Mouse (Mus musculus) ES-E14 (cell line): ENCODE data around the gene Itgb5. TPM values are rescaled to one million over a fixed set of nuclear protein-coding genes. Genes with fewer than 3 reads are reported as not detected.

Experiments used
- DNase-seq: peaks from one replicate; pipeline ENCODE4 v3.0.0-alpha.2; 2013; ENCODE audit warnings: low read depth, low spot score
- H3K27ac ChIP-seq: 2 replicates; pipeline ENCODE4 v1.5.1; 2012; ENCODE audit warnings: low read depth, mild to moderate bottlenecking, low read length, moderate library complexity, mixed read lengths; ENCODE audit not compliant: poor library complexity, insufficient read depth, severe bottlenecking
- H3K36me3 ChIP-seq: 2 replicates; pipeline ENCODE4 v1.6.1; 2012; ENCODE audit warnings: mild to moderate bottlenecking, low read length, moderate library complexity, mixed read lengths; ENCODE audit not compliant: control insufficient read depth, poor library complexity, insufficient read depth, severe bottlenecking
- H3K4me1 ChIP-seq, 2 experiments: fragments of 150-350 bp in 1 of 2; sonication (generic) in 1 of 2; 2 replicates each; pipeline ENCODE4 v1.6.1; 2012; ENCODE audit warnings: low read length in 2 of 2, mild to moderate bottlenecking in 1 of 2, mixed read lengths in 1 of 2; ENCODE audit not compliant: control insufficient read depth in 2 of 2, insufficient read depth in 2 of 2, poor library complexity in 1 of 2
- H3K4me3 ChIP-seq, 2 experiments: fragments of 150-350 bp in 1 of 2; sonication (generic) in 1 of 2; 2 replicates each; pipeline ENCODE4 v1.5.1; 2012; ENCODE audit warnings: low read length in 2 of 2, low read depth in 1 of 2, mild to moderate bottlenecking in 1 of 2, mixed read lengths in 1 of 2; ENCODE audit not compliant: insufficient read depth in 1 of 2, poor library complexity in 1 of 2, severe bottlenecking in 1 of 2
- H3K9ac ChIP-seq: 2 replicates; pipeline ENCODE4 v1.6.1; 2012; ENCODE audit warnings: low read depth, mild to moderate bottlenecking, low read length, mixed read lengths; ENCODE audit not compliant: poor library complexity, insufficient read depth, severe bottlenecking
- H3K9me3 ChIP-seq: fragments of 150-350 bp; sonication (generic); 2 replicates; pipeline ENCODE4 v1.6.1; 2012; ENCODE audit warnings: low read depth, mild to moderate bottlenecking, low read length; ENCODE audit not compliant: control insufficient read depth, insufficient read depth
- CHD2 ChIP-seq: IDR thresholded peaks from 2 replicates; pipeline ENCODE4 v1.6.1; 2014; ENCODE audit warnings: mild to moderate bottlenecking, low read depth, low read length, inconsistent platforms
- HCFC1 ChIP-seq: IDR thresholded peaks from 2 replicates; pipeline ENCODE4 v1.6.1; 2012; ENCODE audit warnings: low read length, inconsistent platforms, borderline replicate concordance; ENCODE audit not compliant: insufficient read depth
- MAFK ChIP-seq: IDR thresholded peaks from 2 replicates; pipeline ENCODE4 v1.6.1; 2014; ENCODE audit warnings: mild to moderate bottlenecking, low read depth, low read length, inconsistent platforms; ENCODE audit not compliant: insufficient read depth
- ZC3H11A ChIP-seq: IDR thresholded peaks from 2 replicates; pipeline ENCODE4 v1.6.1; 2012; ENCODE audit warnings: low read depth, mild to moderate bottlenecking, inconsistent platforms, low read length, borderline replicate concordance
- ZNF384 ChIP-seq: IDR thresholded peaks from 2 replicates; pipeline ENCODE4 v1.6.1; 2012; ENCODE audit warnings: low read depth, low read length, inconsistent platforms
- in situ Hi-C, 2 experiments: fragments of 600-800 bp; cut with MboI; formaldehyde crosslinking; loops; one replicate each; pipeline ENCODE4 v1.15.1; 2025; ENCODE audit warnings: low sequenced_read_pairs in 2 of 2, inconsistent platforms in 1 of 2; ENCODE audit not compliant: unreplicated experiment in 2 of 2
- total RNA-seq: library from RNA; depleted of rRNA; stranded (reverse); fragments of 300-350 nt; gene quantifications from 2 replicates; pipeline ENCODE4 v1.2.3, GENCODE M21; 2012; rRNA removed

The Itgb5 gene
- total RNA-seq: 60.6 and 101 TPM in 2 replicates

DNA sequence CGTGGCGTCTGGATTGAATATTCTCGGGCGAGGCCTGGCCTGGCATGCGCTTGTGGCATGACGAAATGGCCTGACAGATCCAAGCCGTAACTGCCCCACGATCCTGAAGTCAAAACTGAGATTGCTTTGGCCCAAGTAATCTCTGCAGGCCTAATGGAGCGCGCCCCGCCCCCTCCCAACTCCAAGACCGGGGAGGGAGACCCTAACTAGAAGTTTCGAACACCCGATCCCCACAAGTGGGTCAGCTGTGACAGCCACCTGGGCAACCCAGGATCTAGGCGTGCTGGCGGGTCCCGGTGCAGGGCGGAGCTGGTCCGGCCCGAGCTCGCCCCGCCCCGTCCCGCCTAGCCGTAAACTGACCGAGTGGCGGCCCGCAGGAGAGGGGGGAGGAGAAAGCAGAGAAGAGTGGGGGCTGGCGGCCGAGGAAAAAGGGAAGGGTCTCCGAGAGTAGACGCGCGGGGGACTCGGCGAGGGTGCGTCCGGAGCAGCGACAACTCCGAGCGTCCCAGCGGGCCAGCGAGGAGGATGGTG lies at the start of gene Itgb5:
Gene Itgb5 (plus strand): TSS at position 365 of the 531 bp plus-strand sequence.
- TF ChIP-seq ZC3H11A: no peak
- TF ChIP-seq CHD2: no peak
- no peak for TF ChIP-seq HCFC1
- no peak for TF ChIP-seq ZNF384
- TF ChIP-seq MAFK: no peak
- Histone ChIP-seq H3K9ac (peak within 1 kb of the TSS; percentile 73), H3K36me3 (no peaks in the 10 kb centered on the region), H3K27ac (no peak within 1 kb of the TSS), H3K4me1 (peaks cover 2 to 8% of the 10 kb centered on the region in 2 experiments), H3K4me3 (peak within 1 kb of the TSS; percentile 81 to 94), H3K9me3 (no peaks in the 10 kb centered on the region)
- DNase-seq: no peak
- in situ Hi-C loops: loop anchor here (10.0 kb wide), 2 partner anchors 115 to 275 kb away; no protein-coding TSS in a partner anchor

DNA sequence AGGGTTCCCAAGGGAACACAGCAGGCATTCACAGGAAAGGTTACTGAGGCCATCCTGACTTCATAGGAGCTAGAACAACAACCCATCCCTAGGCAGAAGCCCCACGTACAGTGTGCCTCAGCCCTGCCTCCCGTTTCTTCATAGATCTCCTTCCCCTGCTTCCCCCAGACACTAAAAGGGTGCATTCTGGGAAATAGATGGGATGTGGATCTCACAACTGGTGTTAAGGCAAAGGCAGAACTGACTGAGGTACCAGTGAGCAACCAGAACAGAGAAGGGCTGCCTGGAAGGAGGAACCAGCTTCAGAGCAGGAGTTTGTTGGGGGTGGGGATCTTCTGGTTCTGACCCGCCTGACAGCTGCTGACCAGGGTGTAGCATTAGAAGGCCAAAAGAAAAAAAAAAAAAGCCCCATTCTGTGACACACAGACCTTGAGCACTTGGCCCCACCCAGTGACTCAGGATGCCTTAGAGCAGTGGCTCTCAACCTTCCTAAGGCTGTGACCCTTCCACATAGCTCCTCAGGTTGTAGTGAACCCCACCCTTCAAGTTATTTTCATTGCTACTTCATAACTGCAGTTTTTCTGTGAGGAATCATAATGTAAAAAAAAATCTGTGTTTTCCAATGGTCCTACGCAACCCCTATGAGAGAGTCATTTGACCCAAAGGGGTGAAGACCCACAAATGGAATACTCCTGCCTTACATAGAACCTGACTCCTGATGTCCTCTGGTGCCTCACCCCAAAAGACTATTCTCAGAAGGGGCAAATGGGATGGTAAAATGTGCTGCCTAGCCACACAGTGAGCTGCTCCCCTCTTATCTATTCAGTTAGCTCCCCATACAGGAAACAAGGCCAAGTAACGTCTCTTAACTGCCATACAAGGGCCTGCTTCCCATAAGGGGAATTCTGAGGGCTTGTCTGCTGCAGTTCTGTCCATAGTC lies 47.4 kb upstream of the Itgb5 start:
- Histone ChIP-seq H3K4me3 (no peak overlapping the region), H3K36me3 (no peaks in the 10 kb centered on the region), H3K27ac (no peak overlapping the region), H3K9ac (no peak overlapping the region), H3K9me3 (no peaks in the 10 kb centered on the region), H3K4me1 (peaks cover 0 to 7% of the 10 kb centered on the region in 2 experiments; a peak in 2 of 4 replicates)
- DNase-seq: no peak
- in situ Hi-C loops: no loop called here
- TF ChIP-seq ZNF384 (0 out of 2 replicates have a peak, but pooled peaks have one; percentile 26), ZC3H11A (no peak)

DNA sequence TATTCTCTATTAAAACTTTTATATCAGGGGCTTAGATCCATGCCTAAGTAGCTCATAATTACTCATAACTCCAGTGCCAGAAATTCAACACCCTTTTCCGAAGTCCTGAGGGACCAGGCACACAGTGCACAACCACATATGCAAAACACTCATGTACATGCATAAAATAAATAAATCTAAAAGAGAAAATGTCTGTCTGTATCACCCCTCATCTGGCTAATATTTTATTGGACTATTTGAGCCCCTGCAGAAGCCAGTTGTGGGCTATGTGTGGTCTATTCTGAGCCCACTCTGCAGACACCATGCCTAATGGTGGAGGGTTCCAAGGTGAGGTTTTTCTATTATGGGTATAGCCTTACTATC lies 46.8 kb upstream of the Itgb5 start:
- H3K4me3 ChIP-seq: no peak overlapping the region
- H3K9me3 ChIP-seq: no peaks in the 10 kb centered on the region
- H3K27ac ChIP-seq: no peak overlapping the region
- in situ Hi-C loops: no loop called here
- no peak overlapping the region for H3K9ac ChIP-seq
- peaks cover 0 to 7% of the 10 kb centered on the region in 2 experiments; a peak in 2 of 4 replicates for H3K4me1 ChIP-seq
- TF ChIP-seq ZC3H11A (no peak), CHD2 (no peak), ZNF384 (no peak), HCFC1 (no peak), MAFK (no peak)
- DNase-seq: no peak
- no peaks in the 10 kb centered on the region for H3K36me3 ChIP-seq

DNA sequence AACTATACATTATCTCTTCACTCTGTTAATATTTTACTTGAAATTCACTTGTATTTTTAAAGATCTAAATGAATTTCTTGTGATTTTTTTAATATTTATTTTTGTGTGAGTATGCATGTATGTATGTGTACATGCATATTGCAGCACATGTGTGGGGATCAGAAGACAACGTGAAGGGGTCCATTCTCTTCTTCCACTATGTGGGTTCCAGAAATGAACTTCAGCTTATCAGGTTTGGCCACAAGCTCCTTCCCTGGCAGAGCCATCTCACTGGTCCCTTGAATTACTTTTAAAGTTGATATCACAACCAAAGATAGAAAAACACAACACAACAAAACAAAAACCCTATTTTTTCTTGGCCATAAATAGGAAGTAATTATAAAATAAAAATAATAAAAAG lies 44.9 kb upstream of the Itgb5 start:
- DNase-seq: no peak
- H3K27ac ChIP-seq: no peak overlapping the region
- in situ Hi-C loops: no loop called here
- H3K4me1 ChIP-seq: peaks cover 0 to 7% of the 10 kb centered on the region in 2 experiments; a peak in 2 of 4 replicates
- H3K4me3 ChIP-seq: no peak overlapping the region
- TF ChIP-seq ZC3H11A (no peak), CHD2 (no peak), MAFK (no peak), HCFC1 (no peak), ZNF384 (no peak)
- H3K9ac ChIP-seq: no peak overlapping the region
- H3K36me3 ChIP-seq: no peaks in the 10 kb centered on the region
- no peaks in the 10 kb centered on the region for H3K9me3 ChIP-seq
